Mouse (Mus musculus): ENCODE data around the gene AC161166.1.

Gene AC161166.1

DNA sequence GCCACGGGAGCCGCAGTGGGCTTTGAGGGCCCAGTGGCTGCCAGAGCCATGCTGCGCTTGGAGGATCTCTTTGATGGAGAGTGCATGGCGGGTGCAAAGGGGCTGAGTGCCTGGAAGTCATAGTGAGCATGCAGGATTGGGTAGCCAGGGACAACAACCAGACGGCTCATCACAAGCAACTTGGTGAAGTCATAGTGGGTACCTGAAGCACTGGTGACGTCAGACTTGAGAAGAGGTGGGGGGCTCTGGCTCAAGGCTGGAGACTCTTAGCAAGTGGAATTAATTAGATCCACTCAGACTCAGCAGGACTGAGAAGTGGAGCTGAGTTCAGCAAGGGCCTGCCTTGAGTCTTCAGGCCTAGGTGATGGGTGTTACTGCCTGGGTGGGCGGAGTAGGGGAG, at the start of gene AC161166.1:
Gene AC161166.1 (minus strand): TSS at position 101 of the 400 bp plus-strand sequence.
- DNase-seq (ENCODE audit: low spot score in 2 of 2), result no peak

GRCm38 (mm10) chr7:24561450-24561849, 49.2 kb upstream of the AC161166.1 start:
- DNase-seq (ENCODE audit: low spot score in 2 of 2), result no peak

GRCm38 (mm10) chr7:24555786-24556185, 43.5 kb upstream of the AC161166.1 start:
- DNase-seq (ENCODE audit: low spot score in 2 of 2), result no peak

GRCm38 (mm10) chr7:24551985-24552759, 39.9 kb upstream of the AC161166.1 start:
- no peak for DNase-seq (ENCODE audit: low spot score in 2 of 2)

- DNase-seq (ENCODE audit: low spot score in 2 of 2), result no peak
Measured at GRCm38 (mm10) chr7:24547534-24548036, 35.3 kb upstream of the AC161166.1 start.

- DNase-seq (ENCODE audit: low spot score in 2 of 2), result peak; percentile 99
Measured at GRCm38 (mm10) chr7:24546634-24547389, 34.6 kb upstream of the AC161166.1 start.

DNA sequence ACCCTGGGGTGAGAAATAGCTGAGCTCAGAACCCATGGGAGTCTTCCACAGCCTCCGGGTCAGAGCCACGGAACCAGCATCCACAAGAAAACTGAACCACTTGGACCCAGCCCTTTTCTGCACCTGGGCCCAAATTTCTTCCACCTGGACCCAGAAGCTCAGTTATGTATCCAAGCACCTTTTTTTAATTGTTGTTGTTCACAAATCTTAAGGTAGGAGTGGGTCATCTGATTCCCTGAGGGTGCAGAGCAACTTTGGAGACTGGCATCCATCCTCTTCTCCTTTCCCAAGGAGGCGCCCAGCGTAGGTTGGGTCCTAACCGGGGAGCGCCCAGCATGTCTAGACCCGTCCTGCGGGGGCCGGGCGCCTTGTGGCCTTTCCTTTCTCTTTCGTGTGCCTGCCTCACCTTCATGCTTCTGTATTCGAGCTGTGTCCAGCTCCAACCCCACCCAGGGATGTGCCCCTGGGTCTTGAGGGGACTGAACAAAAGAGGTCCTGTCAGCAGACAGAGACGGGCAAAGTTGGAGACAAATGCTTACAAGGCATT, 33.9 kb upstream of the AC161166.1 start, which contains the start of the genes Pinlyp and Xrcc1:
Gene Pinlyp (minus strand): TSS at position 51 of the 547 bp plus-strand sequence.
Gene Xrcc1 (plus strand): TSS at position 222 of the 547 bp plus-strand sequence.
- peak in 1 of 2 experiments; percentile 17 for DNase-seq (ENCODE audit: low spot score in 2 of 2)

DNA sequence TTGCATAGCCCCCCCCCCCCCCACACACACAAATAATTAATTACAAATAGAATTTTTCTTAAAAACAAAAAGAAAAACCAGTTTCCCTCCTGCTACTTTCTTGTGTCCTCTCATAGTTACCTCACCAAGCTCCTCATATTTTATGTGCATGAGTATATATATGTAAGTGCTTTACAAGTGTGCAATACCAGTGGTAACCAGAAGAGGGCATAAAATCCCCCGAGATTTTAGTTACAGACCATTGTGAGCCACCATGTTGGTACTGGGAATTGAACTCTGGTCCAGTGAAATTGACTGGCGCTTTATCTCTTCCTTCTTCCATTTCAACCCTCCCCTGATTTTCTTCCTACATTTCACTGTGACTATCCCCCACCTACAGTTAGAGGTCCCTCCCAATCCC, 32.3 kb upstream of the AC161166.1 start:
- DNase-seq (ENCODE audit: low spot score in 2 of 2), result no peak

DNA sequence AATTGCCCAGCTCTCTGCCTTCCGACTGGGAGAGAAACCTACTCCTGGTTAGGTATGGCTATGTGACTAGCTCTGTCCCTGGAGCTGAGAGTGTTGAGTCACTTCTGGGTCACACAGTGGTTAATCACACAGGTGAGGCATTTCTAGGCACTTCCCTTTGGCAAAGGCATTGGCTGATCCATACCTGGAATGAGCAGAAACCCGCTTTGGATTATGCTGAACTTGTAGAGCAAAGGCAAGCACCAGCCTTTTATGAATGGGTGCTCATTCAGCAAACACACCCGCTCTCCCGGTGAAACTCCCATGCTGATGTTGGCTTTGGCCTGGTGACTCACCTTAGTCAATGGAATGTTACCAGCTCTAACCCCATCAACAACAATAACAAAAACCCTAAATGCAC, 27.4 kb upstream of the AC161166.1 start:
- no peak for DNase-seq (ENCODE audit: low spot score in 2 of 2)

GRCm38 (mm10) chr7:24538701-24539100, 26.4 kb upstream of the AC161166.1 start:
- DNase-seq (ENCODE audit: low spot score in 2 of 2), result no peak

- no peak for DNase-seq (ENCODE audit: low spot score in 2 of 2)
Measured at GRCm38 (mm10) chr7:24538154-24538553, 25.9 kb upstream of the AC161166.1 start.

- no peak for DNase-seq (ENCODE audit: low spot score in 2 of 2)
Measured at GRCm38 (mm10) chr7:24537591-24537990, 25.3 kb upstream of the AC161166.1 start.

DNA sequence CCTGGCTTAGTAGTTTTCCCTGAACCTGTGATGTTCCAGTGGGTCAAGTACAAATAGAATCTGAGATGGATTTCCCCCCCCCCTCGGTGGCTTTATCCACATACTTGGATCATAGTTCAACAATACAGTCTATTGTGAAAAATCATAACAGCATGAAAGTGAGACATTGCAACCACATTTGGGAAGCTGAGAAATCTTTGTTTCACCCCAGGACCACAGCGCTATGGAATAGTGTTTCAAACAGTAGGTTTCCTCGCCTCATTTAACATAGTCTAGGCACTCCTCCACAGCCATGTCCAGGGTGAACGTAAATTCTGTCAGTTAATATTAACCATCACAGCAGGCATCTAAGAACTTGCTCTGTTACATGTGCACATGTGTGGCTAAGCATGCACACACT, 24.8 kb upstream of the AC161166.1 start:
- no peak for DNase-seq (ENCODE audit: low spot score in 2 of 2)

GRCm38 (mm10) chr7:24534301-24534700, 22.0 kb upstream of the AC161166.1 start:
- DNase-seq (ENCODE audit: low spot score in 2 of 2), result no peak

DNA sequence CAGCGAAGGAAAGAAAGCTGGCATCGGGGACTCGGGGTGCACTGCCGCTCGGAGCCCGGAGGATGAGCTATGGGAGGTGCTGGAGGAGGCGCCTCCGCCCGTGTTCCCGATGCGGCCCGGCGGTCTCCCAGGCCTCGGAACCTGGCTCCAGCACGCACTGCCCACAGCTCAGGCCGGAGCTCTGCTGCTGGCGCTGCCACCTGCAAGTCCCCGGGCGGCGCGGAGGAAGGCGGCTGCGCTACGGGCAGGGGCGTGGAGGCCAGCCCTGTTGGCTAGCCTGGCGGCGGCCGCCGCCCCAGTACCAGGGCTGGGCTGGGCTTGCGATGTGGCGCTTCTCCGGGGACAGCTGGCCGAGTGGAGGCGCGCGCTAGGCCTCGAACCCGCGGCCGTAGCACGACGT, 21.6 kb upstream of the AC161166.1 start:
- DNase-seq (ENCODE audit: low spot score in 2 of 2), result no peak

DNA sequence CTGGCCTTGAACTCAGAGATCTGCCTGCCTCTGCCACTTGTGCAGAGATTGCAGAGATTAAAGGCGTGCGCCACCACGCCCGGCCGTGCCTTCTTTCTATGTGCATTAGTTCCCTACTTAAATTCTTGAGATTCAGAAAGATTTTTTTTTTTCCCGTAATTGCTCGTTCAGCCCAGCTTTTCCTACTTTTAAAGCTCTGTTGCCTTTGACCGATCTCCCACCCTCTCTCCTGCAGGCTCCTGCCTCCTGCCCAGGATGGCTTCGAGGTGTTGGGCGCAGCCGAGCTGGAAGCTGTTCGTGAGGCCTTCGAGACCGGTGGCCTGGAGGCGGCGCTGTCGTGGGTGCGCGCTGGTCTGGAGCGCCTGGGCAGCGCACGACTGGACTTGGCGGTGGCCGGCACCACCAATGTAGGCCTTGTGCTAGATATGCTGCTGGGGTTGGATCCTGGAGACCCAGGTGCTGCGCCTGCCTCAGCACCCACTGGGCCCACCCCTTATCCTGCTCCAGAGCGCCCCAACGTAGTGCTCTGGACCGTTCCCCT, 20.8 kb upstream of the AC161166.1 start:
- DNase-seq (ENCODE audit: low spot score in 2 of 2), result no peak

DNA sequence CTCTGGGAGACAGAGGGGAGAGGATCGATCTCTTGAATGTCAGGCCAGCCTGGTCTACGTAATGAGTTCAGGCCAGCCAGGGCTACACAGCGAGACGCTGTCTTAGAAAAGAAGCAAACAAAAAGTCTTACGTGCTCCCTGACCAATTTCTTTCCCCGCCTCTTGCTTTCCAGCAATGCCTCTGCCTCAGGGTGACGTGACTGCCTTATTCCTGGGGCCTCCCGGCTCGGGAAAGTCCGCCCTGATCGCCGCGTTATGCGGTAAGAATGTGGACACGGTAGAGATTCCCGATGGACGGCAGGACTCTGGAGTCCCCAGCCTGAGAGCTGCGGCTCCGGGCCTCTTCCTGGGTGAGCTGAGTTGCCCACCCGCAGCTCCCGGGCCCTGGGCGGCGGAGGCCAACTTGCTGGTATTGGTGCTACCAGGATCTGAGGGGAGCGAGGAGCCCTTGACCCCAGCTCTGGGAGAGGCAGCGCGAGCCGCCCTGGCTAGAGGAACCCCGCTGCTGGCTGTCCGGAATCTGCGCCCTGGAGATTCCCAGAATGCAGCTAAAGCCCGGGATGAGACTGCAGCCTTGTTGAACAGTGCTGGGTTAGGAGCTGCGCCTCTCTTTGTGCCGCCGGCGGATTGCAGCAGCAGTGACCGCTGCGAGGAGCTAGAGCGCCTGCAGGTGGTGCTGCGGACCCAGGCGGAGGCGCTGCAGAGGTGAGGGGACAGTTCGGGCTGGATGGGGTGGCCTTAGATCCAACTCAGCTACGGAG, 19.1 kb upstream of the AC161166.1 start:
- peak; percentile 58 to 74 for DNase-seq (ENCODE audit: low spot score in 2 of 2)

DNA sequence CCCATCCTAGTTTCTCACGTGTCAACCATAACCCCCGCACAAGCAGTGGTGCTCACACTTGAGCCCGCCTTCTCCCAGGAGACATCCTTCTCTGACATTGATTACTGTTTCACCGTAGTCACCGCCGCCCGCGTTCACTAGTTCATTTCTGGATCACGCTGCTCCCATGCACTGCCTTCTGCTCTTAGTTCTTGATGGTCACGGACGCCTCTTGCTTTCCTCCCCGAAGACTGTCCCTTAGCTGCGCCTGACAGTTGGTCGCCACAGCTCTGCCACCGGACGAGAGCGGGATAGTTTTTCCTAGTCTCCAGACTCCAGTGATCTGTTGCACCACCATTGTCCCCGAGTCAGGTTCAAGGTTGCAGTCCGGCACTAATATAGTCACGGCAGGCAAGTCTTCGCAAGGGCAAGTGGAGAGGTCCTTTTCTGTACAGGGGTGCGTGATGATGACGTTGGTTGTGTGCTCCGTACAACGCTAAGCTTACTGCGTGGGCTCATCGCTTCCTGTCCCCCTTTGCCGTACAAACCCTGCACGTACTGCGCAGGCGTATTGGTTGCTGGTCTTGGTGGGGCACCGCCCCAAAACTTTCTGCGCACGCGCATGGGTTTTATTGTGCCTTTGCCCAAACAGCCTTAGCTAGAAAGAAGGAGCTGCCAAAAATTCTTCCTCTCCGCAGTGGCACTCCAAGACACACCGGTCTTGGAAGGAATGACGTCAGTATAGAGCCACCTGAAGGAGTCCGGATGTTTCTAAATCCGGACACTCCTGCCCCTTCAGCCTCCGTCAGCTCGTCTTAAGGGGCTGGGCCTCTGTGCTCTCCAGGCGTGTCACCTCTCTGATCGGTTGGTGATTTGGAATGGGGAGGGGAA, 18.0 kb upstream of the AC161166.1 start, which contains the start of gene Irgq:
Gene Irgq (plus strand): TSS at position 628 of the 870 bp plus-strand sequence.
- peak; percentile 97 to 98 for DNase-seq (ENCODE audit: low spot score in 2 of 2)

DNA sequence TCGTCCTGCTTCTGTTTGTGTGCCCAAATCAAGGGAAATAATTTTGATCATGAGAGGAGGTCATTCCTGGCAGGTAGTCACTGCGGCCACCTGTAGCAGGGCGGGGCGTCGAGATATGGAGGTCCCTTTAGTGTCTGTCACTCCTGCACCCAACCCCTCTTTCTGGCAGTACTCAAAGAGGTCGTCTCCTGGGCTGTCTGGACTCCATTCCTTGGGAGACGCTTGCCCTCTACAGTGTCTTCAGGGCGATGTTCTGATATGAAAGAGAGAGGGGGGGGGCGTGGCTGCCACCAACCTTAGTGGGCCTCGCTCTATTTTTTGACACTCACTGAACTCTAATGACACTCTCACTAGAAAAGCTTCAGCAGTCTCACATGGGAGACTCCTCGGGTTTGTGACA, 17.3 kb upstream of the AC161166.1 start:
- no peak for DNase-seq (ENCODE audit: low spot score in 2 of 2)

DNA sequence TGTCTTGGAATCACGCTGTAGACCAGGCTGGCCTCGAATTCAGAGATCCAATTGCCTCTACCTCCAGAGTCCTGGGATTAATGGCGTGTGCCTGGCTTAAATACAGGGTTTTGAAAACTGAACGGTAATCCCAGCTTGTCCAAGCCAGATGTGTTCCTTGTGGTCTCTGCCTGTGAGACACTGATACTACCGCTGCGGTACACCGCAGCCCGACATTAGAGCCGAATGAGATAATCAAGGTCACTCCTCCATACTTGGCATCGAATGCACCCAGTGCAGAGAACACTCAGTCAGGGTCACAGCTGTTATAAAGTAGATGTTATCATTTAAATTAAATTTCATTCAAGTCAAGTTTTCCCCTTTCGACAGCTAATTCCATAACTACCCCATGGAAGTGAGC, 16.6 kb upstream of the AC161166.1 start:
- DNase-seq (ENCODE audit: low spot score in 2 of 2), result no peak

Measured in urinary bladder, postnatal 36 days (tissue).